9 mouse cellular contexts compared by ENCODE assay signal in genomic region chr10:127626433-127626832, GRCm38 (mm10). TPM values are rescaled to one million over a fixed set of nuclear protein-coding genes. Genes with fewer than 3 reads are reported as not detected.
DNase-seq lines count a peak whose midpoint lies in the region; ATAC-seq and TF ChIP-seq lines count a peak whose summit lies in the region.
"Had no signal": no experiment of that assay in that cellular context is flagged by ENCODE, and none has a peak within 500 bp of the region (broad histone marks: within the 10 kb centered on the region; RNA-seq: fewer than 3 reads in every experiment).

No protein-coding gene starts in this region.

- peak; percentile 63 for TF ChIP-seq CTCF in kidney, adult 2 months (conservative IDR thresholded peaks at IDR 0.05; ENCODE audit: insufficient read depth, insufficient read length, low read depth, low read length)

- H3K9ac ChIP-seq in heart, embryonic 12.5 days = no peak overlapping the region
- H3K9ac ChIP-seq: kidney, embryonic 15.5 days had no signal

- 86% methylated on average over 3 of the region's 3 CpGs for WGBS in kidney, adult 2 months
- WGBS in heart, embryonic 12.5 days = 86% methylated on average over 3 of the region's 3 CpGs

- ATAC-seq in common myeloid progenitor, adult 5-6 weeks (replicated peaks; ENCODE audit: low read depth, poor library complexity, severe bottlenecking) = 0 out of 2 replicates have a peak, but pooled peaks have one; percentile 37
- no peak for ATAC-seq in megakaryocyte-erythroid progenitor cell, adult 5-6 weeks (replicated peaks; ENCODE audit: low FRiP score, low TSS enrichment, poor library complexity, severe bottlenecking)
- ATAC-seq in heart, embryonic 12.5 days (ENCODE audit: insufficient number of reproducible peaks, low FRiP score) = no peak

- H3K4me3 ChIP-seq in kidney, adult 2 months (ENCODE audit: insufficient read depth, low read depth, low read length) = no peak overlapping the region
- no peak overlapping the region for H3K4me3 ChIP-seq in heart, embryonic 12.5 days
- H3K4me3 ChIP-seq: kidney, embryonic 15.5 days had no signal

- TF ChIP-seq POLR2A in kidney, adult 2 months (IDR thresholded peaks at IDR 0.05; ENCODE audit: low read depth, low read length) = no peak

- no peak overlapping the region for H3K27ac ChIP-seq in kidney, adult 2 months (ENCODE audit: insufficient read depth, low read depth, low read length)
- H3K27ac ChIP-seq in heart, embryonic 12.5 days (ENCODE audit: poor library complexity, severe bottlenecking) = no peak overlapping the region
- H3K27ac ChIP-seq: kidney, embryonic 15.5 days had no signal

- DNase-seq in kidney, adult 2 months = peak; percentile 56
- DNase-seq in kidney, adult 11 months = no peak
- peak; percentile 62 for DNase-seq in 3T3-L1 (ENCODE audit: low read depth, low spot score)
- DNase-seq in B cell, adult 2 months = peak; percentile 62 to 66
- DNase-seq in kidney, postnatal 10 days = no peak

- no peaks in the 10 kb centered on the region for H3K27me3 ChIP-seq in kidney, adult 2 months (replicated peaks; ENCODE audit: control insufficient read depth, insufficient read depth, low read length)
- H3K27me3 ChIP-seq in heart, embryonic 12.5 days (replicated peaks) = no peaks in the 10 kb centered on the region
- H3K27me3 ChIP-seq: kidney, embryonic 15.5 days had no signal

- H3K4me2 ChIP-seq in heart, embryonic 12.5 days = no peak overlapping the region
- H3K4me2 ChIP-seq: kidney, embryonic 15.5 days had no signal

- no peaks in the 10 kb centered on the region for H3K36me3 ChIP-seq in kidney, adult 2 months (ENCODE audit: control insufficient read depth, insufficient read depth, low read length)
- no peaks in the 10 kb centered on the region for H3K36me3 ChIP-seq in heart, embryonic 12.5 days
- H3K36me3 ChIP-seq: kidney, embryonic 15.5 days had no signal

- peaks cover 13% of the 10 kb centered on the region for H3K9me3 ChIP-seq in heart, embryonic 12.5 days (replicated peaks)

- H3K4me1 ChIP-seq in kidney, adult 2 months (ENCODE audit: control insufficient read depth, insufficient read depth, low read length) = no peaks in the 10 kb centered on the region; the same call in 1 of the 2 replicates
- H3K4me1 ChIP-seq in heart, embryonic 12.5 days (replicated peaks) = 0 out of 2 replicates have a peak, but pooled peaks cover 5% of the 10 kb centered on the region

RNA-seq across cellular contexts. Expression of gene Lrp1, which starts 5.5 kb away (rescaled TPM):
- 55.3 and 57.8 TPM in 2 replicates for polyA plus RNA-seq in kidney, adult 2 months (2012; rRNA removed)
- total RNA-seq in common myeloid progenitor, adult 5-6 weeks (2017) = 0.97 and 3.2 TPM in 2 replicates
- 0.26 TPM in 1 of 2 replicates, not detected in the other for total RNA-seq in megakaryocyte-erythroid progenitor cell, adult 5-6 weeks (2014; fragmentation: Nextera tagmentation)
- 0.04 TPM in 1 of 2 replicates, not detected in the other for total RNA-seq in megakaryocyte-erythroid progenitor cell, adult 5-6 weeks (2017)
- polyA plus RNA-seq in heart, embryonic 12.5 days (2016; fragmentation: Nextera tagmentation; extraction: Ambion mirVana) = 43.3 and 46.1 TPM in 2 replicates

RNA-seq across cellular contexts. Expression of gene Stat6, which starts 16.4 kb away (rescaled TPM):
- polyA plus RNA-seq in kidney, adult 2 months (2012; rRNA removed) = 70.2 and 72.1 TPM in 2 replicates
- total RNA-seq in common myeloid progenitor, adult 5-6 weeks (2017) = 33.1 and 48.3 TPM in 2 replicates
- total RNA-seq in megakaryocyte-erythroid progenitor cell, adult 5-6 weeks (2014; fragmentation: Nextera tagmentation) = 51.7 and 57.9 TPM in 2 replicates
- 32.2 and 35.3 TPM in 2 replicates for total RNA-seq in megakaryocyte-erythroid progenitor cell, adult 5-6 weeks (2017)
- polyA plus RNA-seq in heart, embryonic 12.5 days (2016; fragmentation: Nextera tagmentation; extraction: Ambion mirVana) = 27.8 and 28.2 TPM in 2 replicates

RNA-seq across cellular contexts. Expression of gene Nemp1, which starts 40.3 kb away (rescaled TPM):
- 2.3 and 2.5 TPM in 2 replicates for polyA plus RNA-seq in kidney, adult 2 months (2012; rRNA removed)
- 20.8 and 22.6 TPM in 2 replicates for total RNA-seq in common myeloid progenitor, adult 5-6 weeks (2017)
- total RNA-seq in megakaryocyte-erythroid progenitor cell, adult 5-6 weeks (2014; fragmentation: Nextera tagmentation) = 19.4 and 22.7 TPM in 2 replicates
- total RNA-seq in megakaryocyte-erythroid progenitor cell, adult 5-6 weeks (2017) = 17.6 and 35.2 TPM in 2 replicates
- polyA plus RNA-seq in heart, embryonic 12.5 days (2016; fragmentation: Nextera tagmentation; extraction: Ambion mirVana) = 8.9 and 9.2 TPM in 2 replicates

RNA-seq across cellular contexts. Expression of gene Nab2, which starts 41.9 kb away (rescaled TPM):
- 17.9 and 18.6 TPM in 2 replicates for polyA plus RNA-seq in kidney, adult 2 months (2012; rRNA removed)
- total RNA-seq in common myeloid progenitor, adult 5-6 weeks (2017) = 5.7 and 6.8 TPM in 2 replicates
- 0.99 TPM in 1 of 2 replicates, not detected in the other for total RNA-seq in megakaryocyte-erythroid progenitor cell, adult 5-6 weeks (2014; fragmentation: Nextera tagmentation)
- 1.1 and 2.2 TPM in 2 replicates for total RNA-seq in megakaryocyte-erythroid progenitor cell, adult 5-6 weeks (2017)
- polyA plus RNA-seq in heart, embryonic 12.5 days (2016; fragmentation: Nextera tagmentation; extraction: Ambion mirVana) = 13.4 and 13.7 TPM in 2 replicates

Comparison
In these comparisons a context has a peak if more than half of its experiments do, and no peak if none do; other contexts are left out.
1. DNase-seq: peak in kidney, adult 2 months (single experiment), 3T3-L1 (single experiment) and B cell, adult 2 months (2 of 2); none in kidney, adult 11 months (single experiment) and kidney, postnatal 10 days (single experiment).